Mouse (Mus musculus): ENCODE data around the gene Nxn. TPM values are rescaled to one million over a fixed set of nuclear protein-coding genes. Genes with fewer than 3 reads are reported as not detected.

Gene Nxn
- polyA plus RNA-seq, 1 experiment from 2014 or later = 41.8 TPM

DNA sequence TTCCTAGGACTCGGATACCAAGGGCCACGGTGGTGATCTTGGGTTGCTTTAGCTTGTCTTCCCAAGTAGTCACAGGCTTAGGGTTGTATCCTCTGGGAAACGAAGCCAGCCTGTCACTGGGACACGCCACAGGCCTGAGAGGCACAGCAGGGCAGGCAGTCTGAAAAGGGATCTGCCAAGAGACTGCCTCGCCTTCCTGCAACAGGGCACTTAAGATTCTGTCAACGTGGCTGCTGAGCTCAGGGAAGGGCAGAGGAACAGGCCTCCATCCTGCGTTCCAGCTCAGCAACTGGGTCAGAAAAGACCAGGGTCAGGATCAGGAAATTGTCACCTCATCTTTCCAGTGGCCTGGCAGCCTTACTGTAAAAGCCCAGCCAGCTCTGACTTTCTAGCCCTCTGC is 30.6 kb upstream of the Nxn start:
- peak overlapping the region; percentile 27 for H3K9ac ChIP-seq (replicated peaks; ENCODE audit: low read length)
- no peak overlapping the region for H3K4me3 ChIP-seq (ENCODE audit: low read depth, low read length)
- peaks cover 14% of the 10 kb centered on the region for H3K4me1 ChIP-seq (ENCODE audit: control insufficient read depth, insufficient read depth, low read length)
- WGBS = 52% methylated on average over 7 of the region's 7 CpGs
- DNase-seq (ENCODE audit: low spot score) (no peak), ATAC-seq (replicated peaks; ENCODE audit: insufficient number of reproducible peaks, low FRiP score, low TSS enrichment, low read depth) (peak; percentile 15; the same call in 1 of the 2 replicates)
- no peaks in the 10 kb centered on the region for H3K27me3 ChIP-seq (ENCODE audit: control insufficient read depth, insufficient read depth, low read length)
- H3K4me2 ChIP-seq (ENCODE audit: low read depth, low read length) = no peak overlapping the region
- peak overlapping the region; percentile 93 for H3K27ac ChIP-seq (replicated peaks; ENCODE audit: low read depth, low read length)
- H3K36me3 ChIP-seq (replicated peaks; ENCODE audit: control insufficient read depth, insufficient read depth, low read depth, low read length) = no peaks in the 10 kb centered on the region
- no peaks in the 10 kb centered on the region for H3K9me3 ChIP-seq (replicated peaks; ENCODE audit: control insufficient read depth, low read length)

DNA sequence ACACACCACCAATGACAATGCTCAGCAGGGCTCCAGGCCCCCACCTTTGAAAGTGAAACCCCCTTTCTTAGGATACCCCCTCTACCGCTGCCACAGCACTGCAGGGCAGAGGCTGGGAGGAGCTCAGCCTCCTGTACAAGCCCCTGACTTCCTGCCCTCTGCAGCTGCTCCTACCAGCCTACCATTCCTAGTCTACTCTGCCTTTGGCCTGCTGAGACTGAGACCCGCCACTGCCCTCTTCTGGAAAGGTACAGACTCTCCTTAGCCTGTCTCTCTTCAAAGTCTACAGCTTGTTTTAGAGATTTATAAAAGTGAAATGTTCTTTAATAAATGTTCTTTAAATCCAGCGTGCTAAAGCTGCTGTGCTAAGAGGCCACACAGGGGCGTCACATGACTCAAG is 30.1 kb upstream of the Nxn start:
- peaks cover 14% of the 10 kb centered on the region for H3K4me1 ChIP-seq (ENCODE audit: control insufficient read depth, insufficient read depth, low read length)
- 52% methylated on average over 4 of the region's 4 CpGs for WGBS
- H3K4me3 ChIP-seq (ENCODE audit: low read depth, low read length) = no peak overlapping the region
- H3K9ac ChIP-seq (replicated peaks; ENCODE audit: low read length) = no peak overlapping the region
- H3K27ac ChIP-seq (replicated peaks; ENCODE audit: low read depth, low read length) = peak overlapping the region; percentile 93
- no peaks in the 10 kb centered on the region for H3K9me3 ChIP-seq (replicated peaks; ENCODE audit: control insufficient read depth, low read length)
- H3K36me3 ChIP-seq (replicated peaks; ENCODE audit: control insufficient read depth, insufficient read depth, low read depth, low read length) = no peaks in the 10 kb centered on the region
- H3K4me2 ChIP-seq (ENCODE audit: low read depth, low read length) = no peak overlapping the region
- no peaks in the 10 kb centered on the region for H3K27me3 ChIP-seq (ENCODE audit: control insufficient read depth, insufficient read depth, low read length)
- ATAC-seq (replicated peaks; ENCODE audit: insufficient number of reproducible peaks, low FRiP score, low TSS enrichment, low read depth) (no peak), DNase-seq (ENCODE audit: low spot score) (no peak)

DNA sequence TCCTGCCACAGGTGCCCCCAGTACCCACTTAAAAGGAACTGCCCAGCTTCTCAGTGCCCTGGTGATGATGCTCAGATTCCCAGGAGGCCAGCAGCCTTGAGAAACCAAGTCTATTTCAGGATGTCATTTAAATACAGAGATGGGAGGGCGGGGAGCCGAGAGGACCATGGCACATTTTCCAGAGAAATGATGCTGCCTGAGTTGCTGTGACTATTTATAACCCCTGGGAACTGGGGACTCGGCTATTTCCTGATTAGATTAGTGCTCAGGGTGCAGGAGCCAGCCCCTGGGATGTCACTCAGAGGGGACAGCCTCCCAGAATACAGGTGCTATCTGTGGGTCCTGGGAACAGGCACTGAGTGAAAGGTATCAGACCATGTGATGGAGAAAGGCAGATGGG is 28.8 kb upstream of the Nxn start:
- 69% methylated on average over 3 of the region's 3 CpGs for WGBS

DNA sequence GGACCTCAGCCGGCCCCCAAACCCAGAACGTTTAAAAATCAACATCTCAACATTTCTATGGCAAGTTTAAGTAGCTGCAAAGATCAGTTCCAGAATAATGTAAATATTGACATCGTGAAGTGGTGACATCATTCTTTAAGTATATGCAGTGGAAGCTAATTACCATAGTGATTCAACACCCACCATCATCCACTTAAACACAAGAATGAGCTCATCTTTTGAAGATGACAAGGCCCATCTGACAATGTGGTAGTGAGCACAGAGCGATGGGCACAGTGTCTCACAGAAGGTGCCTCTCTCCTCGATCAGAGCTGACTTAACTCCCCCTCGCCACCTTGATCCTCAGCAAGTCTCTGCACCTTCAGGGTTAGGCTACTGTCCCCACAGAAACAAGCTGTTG is 26.8 kb upstream of the Nxn start:
- H3K9me3 ChIP-seq (replicated peaks; ENCODE audit: control insufficient read depth, low read length) = no peaks in the 10 kb centered on the region
- no peaks in the 10 kb centered on the region for H3K27me3 ChIP-seq (ENCODE audit: control insufficient read depth, insufficient read depth, low read length)
- peaks cover 14% of the 10 kb centered on the region for H3K4me1 ChIP-seq (ENCODE audit: control insufficient read depth, insufficient read depth, low read length)
- ATAC-seq (replicated peaks; ENCODE audit: insufficient number of reproducible peaks, low FRiP score, low TSS enrichment, low read depth) = no peak
- no peaks in the 10 kb centered on the region; the same call in 1 of the 2 replicates for H3K36me3 ChIP-seq (replicated peaks; ENCODE audit: control insufficient read depth, insufficient read depth, low read depth, low read length)
- WGBS = 83% methylated on average over 6 of the region's 6 CpGs
- H3K4me3 ChIP-seq (ENCODE audit: low read depth, low read length) = no peak overlapping the region
- no peak for DNase-seq (ENCODE audit: low spot score)
- H3K9ac ChIP-seq (replicated peaks; ENCODE audit: low read length) = no peak overlapping the region
- H3K27ac ChIP-seq (replicated peaks; ENCODE audit: low read depth, low read length) = no peak overlapping the region
- no peak overlapping the region for H3K4me2 ChIP-seq (ENCODE audit: low read depth, low read length)

More for the DNA sequence above, 28.8 kb upstream of the Nxn start:
- no peaks in the 10 kb centered on the region for H3K9me3 ChIP-seq (replicated peaks; ENCODE audit: control insufficient read depth, low read length)
- no peak overlapping the region for H3K9ac ChIP-seq (replicated peaks; ENCODE audit: low read length)
- no peaks in the 10 kb centered on the region; the same call in 1 of the 2 replicates for H3K36me3 ChIP-seq (replicated peaks; ENCODE audit: control insufficient read depth, insufficient read depth, low read depth, low read length)
- no peaks in the 10 kb centered on the region for H3K27me3 ChIP-seq (ENCODE audit: control insufficient read depth, insufficient read depth, low read length)
- no peak overlapping the region for H3K4me2 ChIP-seq (ENCODE audit: low read depth, low read length)
- DNase-seq (ENCODE audit: low spot score) (no peak), ATAC-seq (replicated peaks; ENCODE audit: insufficient number of reproducible peaks, low FRiP score, low TSS enrichment, low read depth) (no peak)
- no peak overlapping the region for H3K4me3 ChIP-seq (ENCODE audit: low read depth, low read length)
- peaks cover 14% of the 10 kb centered on the region for H3K4me1 ChIP-seq (ENCODE audit: control insufficient read depth, insufficient read depth, low read length)
- no peak overlapping the region for H3K27ac ChIP-seq (replicated peaks; ENCODE audit: low read depth, low read length)

DNA sequence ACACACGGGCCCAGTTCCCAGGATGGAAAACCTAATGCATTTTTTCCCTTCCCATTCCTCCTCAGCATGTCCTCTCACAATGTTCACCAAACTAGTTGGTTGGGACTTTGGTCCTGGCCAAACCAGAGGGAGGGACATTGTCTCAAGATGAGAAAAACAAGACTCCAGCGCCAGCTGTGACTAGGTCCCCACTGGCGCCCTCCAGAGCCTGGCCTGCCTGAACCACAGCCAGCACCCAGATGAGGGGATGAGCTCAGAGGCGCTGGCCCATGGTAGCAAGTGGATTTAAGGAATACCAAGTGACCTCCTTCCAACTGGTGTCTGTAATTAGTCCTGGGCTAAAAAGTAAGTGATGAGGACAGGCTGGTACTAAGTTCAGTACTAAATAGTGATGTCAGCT is 22.0 kb upstream of the Nxn start:
- Histone ChIP-seq H3K9me3 (replicated peaks; ENCODE audit: control insufficient read depth, low read length) (no peaks in the 10 kb centered on the region), H3K36me3 (replicated peaks; ENCODE audit: control insufficient read depth, insufficient read depth, low read depth, low read length) (peaks cover 7% of the 10 kb centered on the region), H3K4me2 (ENCODE audit: low read depth, low read length) (no peak overlapping the region), H3K27ac (replicated peaks; ENCODE audit: low read depth, low read length) (no peak overlapping the region), H3K4me1 (ENCODE audit: control insufficient read depth, insufficient read depth, low read length) (no peaks in the 10 kb centered on the region), H3K27me3 (ENCODE audit: control insufficient read depth, insufficient read depth, low read length) (no peaks in the 10 kb centered on the region), H3K4me3 (ENCODE audit: low read depth, low read length) (no peak overlapping the region), H3K9ac (replicated peaks; ENCODE audit: low read length) (no peak overlapping the region)
- DNase-seq (ENCODE audit: low spot score) (no peak), ATAC-seq (replicated peaks; ENCODE audit: insufficient number of reproducible peaks, low FRiP score, low TSS enrichment, low read depth) (no peak)
- 73% methylated on average over 4 of the region's 4 CpGs for WGBS

DNA sequence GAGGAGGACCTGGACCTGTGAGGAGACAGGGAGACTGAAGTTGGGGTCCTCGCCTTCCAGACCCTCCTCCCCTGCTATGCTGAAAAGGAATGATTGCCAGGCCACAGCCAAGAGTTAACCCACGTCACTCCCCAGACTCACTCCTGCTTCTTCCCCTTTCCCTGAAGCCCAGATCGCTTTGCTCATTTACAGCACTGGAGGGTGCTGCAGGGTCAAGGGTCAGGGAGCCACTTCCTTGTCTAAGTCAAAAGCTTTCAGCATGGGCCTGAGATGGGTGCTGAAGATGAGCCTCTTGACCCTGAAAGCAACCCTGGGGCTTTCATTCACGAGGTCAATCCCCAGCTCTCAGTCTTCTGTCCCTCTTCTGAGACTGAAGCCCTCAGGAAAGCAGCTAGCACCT is 20.2 kb upstream of the Nxn start:
- H3K4me3 ChIP-seq (ENCODE audit: low read depth, low read length) = no peak overlapping the region
- no peak overlapping the region for H3K27ac ChIP-seq (replicated peaks; ENCODE audit: low read depth, low read length)
- no peak overlapping the region for H3K9ac ChIP-seq (replicated peaks; ENCODE audit: low read length)
- DNase-seq (ENCODE audit: low spot score) (no peak), ATAC-seq (replicated peaks; ENCODE audit: insufficient number of reproducible peaks, low FRiP score, low TSS enrichment, low read depth) (no peak)
- WGBS = 72% methylated on average over 4 of the region's 4 CpGs
- H3K9me3 ChIP-seq (replicated peaks; ENCODE audit: control insufficient read depth, low read length) = no peaks in the 10 kb centered on the region
- peaks cover 11% of the 10 kb centered on the region for H3K36me3 ChIP-seq (replicated peaks; ENCODE audit: control insufficient read depth, insufficient read depth, low read depth, low read length)
- no peaks in the 10 kb centered on the region for H3K27me3 ChIP-seq (ENCODE audit: control insufficient read depth, insufficient read depth, low read length)
- H3K4me1 ChIP-seq (ENCODE audit: control insufficient read depth, insufficient read depth, low read length) = no peaks in the 10 kb centered on the region
- no peak overlapping the region for H3K4me2 ChIP-seq (ENCODE audit: low read depth, low read length)

DNA sequence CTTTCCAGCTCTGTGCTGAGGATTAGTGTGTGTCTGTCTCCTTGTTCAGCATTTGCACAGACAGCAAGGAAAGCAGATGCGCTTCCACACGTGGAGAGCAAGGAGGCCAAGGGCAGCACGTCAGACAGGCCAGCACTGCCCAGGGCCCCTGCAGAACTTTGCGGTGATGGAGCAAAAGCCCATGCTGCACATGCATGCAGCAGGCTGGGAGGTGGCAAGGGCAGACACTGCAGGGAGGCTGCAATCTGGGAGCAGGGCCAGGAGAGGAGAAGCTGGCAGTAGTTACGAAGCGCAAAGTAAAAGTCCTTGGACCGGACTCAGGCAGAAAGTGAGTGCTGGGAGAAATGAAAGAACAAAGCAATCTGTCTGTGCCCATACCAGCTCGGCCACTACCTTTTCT is 19.5 kb upstream of the Nxn start:
- H3K4me1 ChIP-seq (ENCODE audit: control insufficient read depth, insufficient read depth, low read length) = no peaks in the 10 kb centered on the region
- 88% methylated on average over 8 of the region's 8 CpGs for WGBS
- no peak overlapping the region for H3K9ac ChIP-seq (replicated peaks; ENCODE audit: low read length)
- H3K4me2 ChIP-seq (ENCODE audit: low read depth, low read length) = no peak overlapping the region
- H3K36me3 ChIP-seq (replicated peaks; ENCODE audit: control insufficient read depth, insufficient read depth, low read depth, low read length) = peaks cover 14% of the 10 kb centered on the region
- DNase-seq (ENCODE audit: low spot score) = no peak
- H3K27me3 ChIP-seq (ENCODE audit: control insufficient read depth, insufficient read depth, low read length) = no peaks in the 10 kb centered on the region
- no peak overlapping the region for H3K27ac ChIP-seq (replicated peaks; ENCODE audit: low read depth, low read length)
- H3K9me3 ChIP-seq (replicated peaks; ENCODE audit: control insufficient read depth, low read length) = no peaks in the 10 kb centered on the region
- no peak overlapping the region for H3K4me3 ChIP-seq (ENCODE audit: low read depth, low read length)
- no peak for ATAC-seq (replicated peaks; ENCODE audit: insufficient number of reproducible peaks, low FRiP score, low TSS enrichment, low read depth)

DNA sequence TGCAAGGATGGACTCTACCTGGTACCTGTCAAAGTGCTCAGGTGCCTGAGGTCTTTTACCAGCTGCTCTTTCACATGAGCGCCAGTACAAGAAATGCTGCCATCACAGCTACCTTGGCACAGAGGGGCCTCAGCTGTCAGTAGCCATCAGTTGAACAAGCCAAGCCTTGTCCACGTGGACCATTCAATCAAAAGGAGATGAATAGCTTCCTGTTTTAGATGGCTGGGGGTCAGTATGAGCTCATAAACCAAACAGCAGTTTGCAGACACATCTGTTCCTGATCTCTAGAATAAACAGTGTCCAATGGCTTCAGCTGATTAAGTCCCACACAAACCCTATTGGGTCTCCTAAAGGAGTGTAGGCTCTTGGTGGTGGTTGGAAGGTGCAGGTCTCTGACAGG is 17.0 kb upstream of the Nxn start:
- Histone ChIP-seq H3K4me1 (ENCODE audit: control insufficient read depth, insufficient read depth, low read length) (no peaks in the 10 kb centered on the region), H3K27me3 (ENCODE audit: control insufficient read depth, insufficient read depth, low read length) (no peaks in the 10 kb centered on the region), H3K9ac (replicated peaks; ENCODE audit: low read length) (no peak overlapping the region), H3K27ac (replicated peaks; ENCODE audit: low read depth, low read length) (no peak overlapping the region), H3K4me2 (ENCODE audit: low read depth, low read length) (no peak overlapping the region), H3K36me3 (replicated peaks; ENCODE audit: control insufficient read depth, insufficient read depth, low read depth, low read length) (peaks cover 14% of the 10 kb centered on the region), H3K4me3 (ENCODE audit: low read depth, low read length) (no peak overlapping the region), H3K9me3 (replicated peaks; ENCODE audit: control insufficient read depth, low read length) (no peaks in the 10 kb centered on the region)
- DNase-seq (ENCODE audit: low spot score) (peak; percentile 77), ATAC-seq (replicated peaks; ENCODE audit: insufficient number of reproducible peaks, low FRiP score, low TSS enrichment, low read depth) (no peak; the same call in 1 of the 2 replicates)
- 24% methylated on average over 2 of the region's 2 CpGs for WGBS
